Mouse (Mus musculus) MEL (cell line): Measurements from ENCODE around the gene Gls. TPM values are rescaled to one million over a fixed set of nuclear protein-coding genes. Genes with fewer than 3 reads are reported as not detected.

Experiments
- DNase-seq: peaks from one replicate; pipeline ENCODE4 v3.0.0; 2011; ENCODE audit warnings: low read depth, low spot score
- H3K27ac ChIP-seq: 2 replicates; pipeline ENCODE4 v1.5.1; 2012; ENCODE audit warnings: low read depth, mild to moderate bottlenecking, control low read depth, low read length, moderate library complexity; ENCODE audit not compliant: control insufficient read depth
- H3K27me3 ChIP-seq, 2 experiments: fragments of 150-350 bp in 1 of 2; sonication (generic) in 1 of 2; 2 replicates each; pipeline ENCODE4 v1.6.1; 2012; ENCODE audit warnings: low read length in 2 of 2, mild to moderate bottlenecking in 2 of 2, improper control_type of control experiment in 1 of 2, moderate library complexity in 1 of 2; ENCODE audit not compliant: insufficient read depth in 2 of 2, control insufficient read depth in 1 of 2
- H3K36me3 ChIP-seq, 2 experiments: 2 replicates each; pipeline ENCODE4 v1.6.1; 2012 to 2014; ENCODE audit warnings: low read length in 2 of 2, improper control_type of control experiment in 1 of 2, inconsistent platforms in 1 of 2, mild to moderate bottlenecking in 1 of 2; ENCODE audit not compliant: insufficient read depth in 2 of 2, control insufficient read depth in 1 of 2
- H3K4me1 ChIP-seq, 2 experiments: fragments of 150-350 bp in 1 of 2; sonication (generic) in 1 of 2; 2 replicates each; pipeline ENCODE4 v1.6.1; 2012; ENCODE audit warnings: low read length in 2 of 2, improper control_type of control experiment in 1 of 2, mild to moderate bottlenecking in 1 of 2; ENCODE audit not compliant: insufficient read depth in 2 of 2, control insufficient read depth in 1 of 2
- H3K4me3 ChIP-seq, 2 experiments: fragments of 150-350 bp in 1 of 2; sonication (generic) in 1 of 2; 2 replicates each; pipeline ENCODE4 v1.5.1; 2012; ENCODE audit warnings: low read depth in 2 of 2, low read length in 2 of 2, mild to moderate bottlenecking in 2 of 2, moderate library complexity in 2 of 2, control low read depth in 1 of 2, improper control_type of control experiment in 1 of 2; ENCODE audit not compliant: control insufficient read depth in 1 of 2, insufficient read depth in 1 of 2
- H3K79me2 ChIP-seq: 2 replicates; pipeline ENCODE4 v1.6.1; 2012; ENCODE audit warnings: mild to moderate bottlenecking, low read length, moderate library complexity; ENCODE audit not compliant: control insufficient read depth, poor library complexity, insufficient read depth
- H3K9ac ChIP-seq: 2 replicates; pipeline ENCODE4 v1.6.1; 2012; ENCODE audit warnings: low read depth, mild to moderate bottlenecking, control low read depth, low read length, moderate library complexity; ENCODE audit not compliant: control insufficient read depth, poor library complexity, severe bottlenecking
- H3K9me3 ChIP-seq: fragments of 150-350 bp; sonication (generic); replicated peaks from 2 replicates; pipeline ENCODE4 v1.6.1; 2012; ENCODE audit warnings: mild to moderate bottlenecking, low read length, improper control_type of control experiment, moderate library complexity; ENCODE audit not compliant: insufficient read depth
- BHLHE40 ChIP-seq: IDR thresholded peaks from 2 replicates; pipeline ENCODE4 v1.6.1; 2012; ENCODE audit warnings: low read depth, mild to moderate bottlenecking, inconsistent platforms, low read length, improper control_type of control experiment, borderline replicate concordance
- CTCF ChIP-seq, 3 experiments: IDR thresholded peaks in 2 of 3; conservative IDR thresholded peaks in 1 of 3; 2 replicates each; pipeline ENCODE4 v1.5.1; 2011 to 2012; ENCODE audit warnings: low read length in 3 of 3, low read depth in 2 of 3, mild to moderate bottlenecking in 2 of 3, improper control_type of control experiment in 1 of 3, inconsistent platforms in 1 of 3, mixed read lengths in 1 of 3, moderate library complexity in 1 of 3; ENCODE audit not compliant: control insufficient read depth in 1 of 3, insufficient read depth in 1 of 3, poor library complexity in 1 of 3, severe bottlenecking in 1 of 3
- ELF1 ChIP-seq: IDR thresholded peaks from 2 replicates; pipeline ENCODE4 v1.6.1; 2014; ENCODE audit warnings: low read depth, mild to moderate bottlenecking, inconsistent platforms, low read length, improper control_type of control experiment, moderate library complexity
- GABPA ChIP-seq: IDR thresholded peaks from 2 replicates; pipeline ENCODE4 v1.6.1; 2012; ENCODE audit warnings: low read depth, mild to moderate bottlenecking, inconsistent platforms, low read length, improper control_type of control experiment, moderate library complexity
- JUND ChIP-seq: IDR thresholded peaks from 2 replicates; pipeline ENCODE4 v1.6.1; 2011; ENCODE audit warnings: low read depth, mild to moderate bottlenecking, improper control_type of control experiment, low read length
- MAZ ChIP-seq: IDR thresholded peaks from 2 replicates; pipeline ENCODE4 v1.6.1; 2012; ENCODE audit warnings: low read depth, mild to moderate bottlenecking, inconsistent platforms, low read length, improper control_type of control experiment
- MEF2A ChIP-seq: IDR thresholded peaks from 2 replicates; pipeline ENCODE4 v1.6.1; 2014; ENCODE audit warnings: low read depth, mild to moderate bottlenecking, inconsistent platforms, low read length, improper control_type of control experiment; ENCODE audit not compliant: poor library complexity, insufficient replicate concordance, severe bottlenecking; ENCODE audit errors: extremely low read depth
- MXI1 ChIP-seq: IDR thresholded peaks from 2 replicates; pipeline ENCODE4 v1.6.1; 2011; ENCODE audit warnings: mild to moderate bottlenecking, low read depth, low read length, improper control_type of control experiment
- MYB ChIP-seq: IDR thresholded peaks from 2 replicates; pipeline ENCODE4 v1.6.1; 2011; ENCODE audit warnings: mild to moderate bottlenecking, low read depth, low read length, improper control_type of control experiment
- MYC ChIP-seq: IDR thresholded peaks from 2 replicates; pipeline ENCODE4 v1.6.1; 2011; ENCODE audit warnings: low read depth, mild to moderate bottlenecking, low read length, improper control_type of control experiment, moderate library complexity
- NELFE ChIP-seq: IDR thresholded peaks from 2 replicates; pipeline ENCODE4 v1.6.1; 2011; ENCODE audit warnings: low read depth, low read length, improper control_type of control experiment
- POLR2A ChIP-seq, 2 experiments: IDR thresholded peaks; 2 replicates each; pipeline ENCODE4 v1.6.1; 2011 to 2012; ENCODE audit warnings: low read length in 2 of 2, mild to moderate bottlenecking in 2 of 2, control low read depth in 1 of 2, improper control_type of control experiment in 1 of 2, low read depth in 1 of 2, moderate library complexity in 1 of 2; ENCODE audit not compliant: control insufficient read depth in 1 of 2, insufficient read depth in 1 of 2, poor library complexity in 1 of 2
- RAD21 ChIP-seq: IDR thresholded peaks from 2 replicates; pipeline ENCODE4 v1.6.1; 2011; ENCODE audit warnings: mild to moderate bottlenecking, low read depth, low read length, improper control_type of control experiment
- TAL1 ChIP-seq: IDR thresholded peaks from 2 replicates; pipeline ENCODE4 v1.6.1; 2012; ENCODE audit warnings: mild to moderate bottlenecking, inconsistent platforms, low read length, moderate library complexity, mixed read lengths
- UBTF ChIP-seq: IDR thresholded peaks from 2 replicates; pipeline ENCODE4 v1.6.1; 2012; ENCODE audit warnings: low read depth, mild to moderate bottlenecking, inconsistent platforms, low read length, improper control_type of control experiment, moderate library complexity, borderline replicate concordance; ENCODE audit not compliant: insufficient read depth
- USF1 ChIP-seq: IDR thresholded peaks from 2 replicates; pipeline ENCODE4 v1.6.1; 2014; ENCODE audit warnings: low read depth, mild to moderate bottlenecking, inconsistent platforms, low read length, improper control_type of control experiment, moderate library complexity
- USF2 ChIP-seq, 2 experiments: IDR thresholded peaks; 2 replicates each; pipeline ENCODE4 v1.6.1; 2011 to 2012; ENCODE audit warnings: improper control_type of control experiment in 2 of 2, low read length in 2 of 2, borderline replicate concordance in 1 of 2, inconsistent platforms in 1 of 2, low read depth in 1 of 2, mild to moderate bottlenecking in 1 of 2; ENCODE audit not compliant: insufficient read depth in 1 of 2
- ZKSCAN1 ChIP-seq: IDR thresholded peaks from 2 replicates; pipeline ENCODE4 v1.6.1; 2012; ENCODE audit warnings: low read depth, mild to moderate bottlenecking, inconsistent platforms, low read length, improper control_type of control experiment, moderate library complexity
- ZMIZ1 ChIP-seq: IDR thresholded peaks from 2 replicates; pipeline ENCODE4 v1.6.1; 2012; ENCODE audit warnings: low read depth, mild to moderate bottlenecking, inconsistent platforms, low read length, improper control_type of control experiment, moderate library complexity
- polyA plus RNA-seq, 2 experiments: library from polyadenylated mRNA; stranded (reverse) in 1 of 2; unstranded in 1 of 2; fragments of >175 nt in 1 of 2; fragments of >200 nt in 1 of 2; gene quantifications; 2 replicates each; pipeline versions ENCODE4 v1.2.1 to v1.2.4; 2012; ENCODE audit warnings: low replicate concordance in 2 of 2, low read depth in 1 of 2; ENCODE audit not compliant: insufficient read length in 2 of 2, insufficient read depth in 1 of 2, missing spikeins in 1 of 2
- total RNA-seq: library from RNA; depleted of rRNA; stranded (reverse); fragments of 300-350 nt; gene quantifications from 2 replicates; pipeline ENCODE4 v1.2.3, GENCODE M21; 2012

Gls gene
- total and polyA plus RNA-seq, 3 experiments, result 57.2 to 121 (median 91.9) TPM

DNA sequence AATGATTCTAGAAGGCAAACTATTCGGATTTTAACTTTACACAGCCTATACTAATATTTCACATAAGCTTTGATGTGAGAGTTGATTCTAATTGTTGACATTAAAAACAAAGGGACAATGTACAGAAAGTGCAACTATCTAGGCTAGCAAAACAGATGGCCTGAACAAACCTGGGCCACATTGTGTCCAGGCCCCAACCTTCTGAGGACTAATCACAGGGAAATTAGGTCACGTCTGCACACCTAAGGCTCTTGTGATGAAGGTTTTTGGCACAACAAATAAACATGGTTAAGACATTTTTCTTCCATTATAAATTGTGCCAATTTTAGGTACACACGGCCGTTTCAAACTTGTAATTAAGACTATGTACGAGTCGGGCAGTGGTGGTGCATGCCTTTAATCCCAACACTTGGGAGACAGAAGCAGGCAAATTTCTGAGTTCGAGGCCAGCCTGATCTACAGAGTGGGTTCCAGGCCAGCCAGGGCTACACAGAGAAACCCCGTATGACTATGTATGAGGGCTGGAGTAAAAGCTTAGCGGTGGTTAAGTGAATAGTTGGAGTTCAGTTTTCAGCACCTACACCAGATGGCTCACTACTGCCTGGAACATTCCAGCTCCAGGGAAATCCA is 53.0 kb downstream of the Gls start:
- Histone ChIP-seq H3K4me3 (no peak overlapping the region), H3K27ac (no peak overlapping the region), H3K79me2 (no peaks in the 10 kb centered on the region), H3K9ac (no peak overlapping the region), H3K9me3 (no peaks in the 10 kb centered on the region), H3K27me3 (no peaks in the 10 kb centered on the region), H3K4me1 (no peaks in the 10 kb centered on the region), H3K36me3 (peaks cover 0 to 13% of the 10 kb centered on the region in 2 experiments; a peak in 3 of 4 replicates)
- no peak for TF ChIP-seq BHLHE40
- no peak for TF ChIP-seq MEF2A
- no peak for TF ChIP-seq MAZ
- TF ChIP-seq USF1, result no peak
- TF ChIP-seq JUND, result no peak
- TF ChIP-seq ELF1, result no peak
- TF ChIP-seq MYC, result no peak
- DNase-seq, result no peak

DNA sequence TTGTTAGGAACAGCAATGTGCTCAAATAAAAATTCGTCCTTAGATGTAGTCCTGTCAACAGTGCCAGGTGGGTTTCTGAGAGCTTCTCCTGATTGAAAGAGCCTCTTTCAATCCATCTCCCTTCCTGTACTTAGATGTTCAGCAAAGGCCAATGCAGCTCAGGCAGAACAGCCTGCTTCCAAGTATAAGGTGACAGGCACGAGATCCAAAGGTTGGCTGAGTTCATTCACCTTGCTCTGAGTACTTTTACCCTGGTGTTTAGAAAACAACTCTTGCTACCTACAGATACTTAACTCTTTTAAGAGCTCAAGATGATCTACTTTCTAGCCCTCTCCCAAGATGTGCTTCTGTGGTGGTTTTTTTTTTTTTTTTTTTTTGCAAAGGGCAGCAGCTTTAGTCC is 56.0 kb downstream of the Gls start:
- TF ChIP-seq USF2 (IDR thresholded peaks at IDR 0.05; ENCODE audit: borderline replicate concordance in 1 of 2, insufficient read depth in 1 of 2, low read depth in 1 of 2, low read length in 2 of 2), result no peak
- no peak for TF ChIP-seq MYB
- TF ChIP-seq POLR2A (IDR thresholded peaks at IDR 0.05; ENCODE audit: control insufficient read depth in 1 of 2, insufficient read depth in 1 of 2, low read depth in 1 of 2, low read length in 2 of 2, poor library complexity in 1 of 2), result no peak
- TF ChIP-seq GABPA, result no peak
- TF ChIP-seq MAZ, result no peak
- TF ChIP-seq RAD21, result no peak
- no peak for TF ChIP-seq MXI1
- no peak for TF ChIP-seq ZKSCAN1
- no peak for TF ChIP-seq UBTF
- no peak for TF ChIP-seq ZMIZ1
- no peak for TF ChIP-seq CTCF (IDR thresholded peaks at IDR 0.05 in 2 of 3, conservative IDR thresholded peaks at IDR 0.05 in 1 of 3; ENCODE audit: control insufficient read depth in 1 of 3, insufficient read depth in 1 of 3, low read depth in 2 of 3, low read length in 3 of 3, poor library complexity in 1 of 3, severe bottlenecking in 1 of 3)
- no peak for TF ChIP-seq TAL1
- no peak for TF ChIP-seq NELFE
- no peak for TF ChIP-seq MYC
- TF ChIP-seq, all 39 proteins: peak for 0
- H3K9ac ChIP-seq, result no peak overlapping the region
- peaks cover 0 to 4% of the 10 kb centered on the region in 2 experiments; a peak in 2 of 4 replicates for H3K36me3 ChIP-seq

More for the DNA sequence above, 56.0 kb downstream of the Gls start:
- no peaks in the 10 kb centered on the region for H3K79me2 ChIP-seq
- no peaks in the 10 kb centered on the region for H3K27me3 ChIP-seq
- DNase-seq, result no peak
- H3K27ac ChIP-seq, result no peak overlapping the region
- no peaks in the 10 kb centered on the region; a peak in 1 of 4 replicates for H3K4me1 ChIP-seq
- H3K4me3 ChIP-seq, result no peak overlapping the region
- no peaks in the 10 kb centered on the region for H3K9me3 ChIP-seq
